Mouse (Mus musculus) activated CD4-positive, CD25-positive, alpha-beta regulatory T cell, adult 4 months (primary cell): ENCODE data around the gene Vdr. TPM values are rescaled to one million over a fixed set of nuclear protein-coding genes. Genes with fewer than 3 reads are reported as not detected.

Experiments used
- ATAC-seq: one replicate; pipeline ENCODE4 v1.8.0; 2017
- polyA plus RNA-seq, 2 experiments: library from polyadenylated mRNA; unstranded; fragments of 100-300 nt; shearing (Covaris generic); gene quantifications; one replicate each; pipeline ENCODE4 v1.2.1; 2017

Vdr gene
- polyA plus RNA-seq, 2 experiments from 2014 or later: 0.71 to 1.8 TPM

- no peak for ATAC-seq
Measured at GRCm38 (mm10) chr15:97919217-97919616, 8.8 kb upstream of the Vdr start.

DNA sequence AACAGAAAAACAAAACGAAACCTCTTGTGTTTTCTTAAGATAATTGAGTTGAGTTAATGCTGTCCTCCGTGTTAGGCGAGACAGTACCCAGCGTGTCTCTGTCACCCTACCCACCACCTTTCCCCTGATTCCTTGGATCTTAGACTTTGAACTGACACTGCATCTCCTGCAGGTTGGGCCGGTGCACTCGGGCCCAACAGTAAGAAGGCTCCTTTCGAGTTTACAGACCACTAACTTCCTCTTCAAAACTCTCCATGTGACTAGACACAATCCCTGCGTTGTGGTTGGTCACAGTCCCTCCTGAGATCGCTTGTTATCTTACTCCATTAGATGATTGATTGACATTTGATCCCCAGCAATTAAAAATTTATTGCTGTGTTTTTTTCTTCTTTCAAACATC, 7.6 kb upstream of the Vdr start:
- ATAC-seq: no peak

GRCm38 (mm10) chr15:97914331-97914747, 3.9 kb upstream of the Vdr start:
- no peak for ATAC-seq

DNA sequence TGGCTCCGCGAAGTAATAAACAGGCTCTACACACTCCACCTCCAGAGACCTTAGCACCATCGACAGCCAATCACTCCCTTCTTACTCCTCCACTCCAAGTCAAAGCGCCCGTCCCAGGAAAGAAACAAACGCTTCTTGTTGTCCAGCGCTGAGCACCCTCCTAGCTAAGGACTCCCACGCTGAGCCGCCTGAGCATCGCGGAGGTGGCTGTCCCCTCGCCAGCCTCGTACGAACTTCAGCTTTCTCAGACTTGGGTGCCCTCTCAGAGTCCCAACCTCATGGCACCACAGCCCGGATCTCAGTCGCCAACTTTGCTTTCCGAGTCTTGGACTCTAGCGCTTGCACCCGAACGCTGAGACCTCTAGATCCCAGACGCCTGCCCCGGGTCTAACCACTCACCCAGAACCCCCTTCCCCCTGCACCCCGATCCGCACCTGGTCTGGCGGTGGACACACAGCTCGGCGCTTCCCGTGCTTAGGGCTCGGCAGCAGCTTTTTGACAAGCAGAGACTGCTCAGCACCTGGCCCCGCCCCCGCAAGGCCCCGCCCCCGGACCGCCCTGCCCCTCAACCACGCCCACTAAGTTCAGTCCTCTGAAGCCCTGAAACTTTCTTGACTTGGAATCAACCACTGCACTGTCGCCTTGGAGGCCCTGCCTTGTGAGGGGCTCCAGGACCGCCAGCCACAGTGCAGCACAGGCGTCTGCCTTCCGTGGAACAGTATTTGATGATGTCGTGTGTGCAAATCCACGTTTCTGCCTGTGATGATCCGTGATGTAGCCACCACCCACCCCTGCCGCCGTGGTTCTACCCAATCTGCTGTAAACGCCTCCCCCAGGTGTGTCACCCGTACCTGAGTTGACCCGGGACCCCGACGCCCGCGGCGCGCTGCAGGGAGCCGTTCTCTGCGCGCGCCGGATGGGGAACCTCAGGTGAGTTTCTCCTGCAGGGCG, 2.4 kb downstream of the Vdr start:
- ATAC-seq: peak; percentile 76

DNA sequence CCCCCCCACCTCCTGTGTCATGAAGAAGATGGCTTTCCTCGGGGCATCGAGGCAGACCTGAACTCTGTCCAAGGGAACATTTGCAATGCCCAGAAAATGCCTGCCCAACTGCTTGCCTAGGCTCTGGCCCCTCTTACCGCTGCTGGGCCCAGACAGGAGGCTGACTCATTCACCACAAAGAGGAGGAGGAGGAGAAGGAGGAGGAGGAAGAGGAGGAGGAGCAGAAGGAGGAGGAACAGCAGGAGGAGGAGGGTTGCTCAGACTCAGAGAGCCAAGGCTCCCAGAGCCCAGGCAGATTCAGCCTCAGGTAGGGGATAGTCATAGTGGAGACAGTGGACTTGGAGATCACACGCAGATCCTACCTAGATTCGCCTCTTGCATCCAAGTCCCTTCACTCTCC, 3.2 kb downstream of the Vdr start:
- no peak for ATAC-seq

DNA sequence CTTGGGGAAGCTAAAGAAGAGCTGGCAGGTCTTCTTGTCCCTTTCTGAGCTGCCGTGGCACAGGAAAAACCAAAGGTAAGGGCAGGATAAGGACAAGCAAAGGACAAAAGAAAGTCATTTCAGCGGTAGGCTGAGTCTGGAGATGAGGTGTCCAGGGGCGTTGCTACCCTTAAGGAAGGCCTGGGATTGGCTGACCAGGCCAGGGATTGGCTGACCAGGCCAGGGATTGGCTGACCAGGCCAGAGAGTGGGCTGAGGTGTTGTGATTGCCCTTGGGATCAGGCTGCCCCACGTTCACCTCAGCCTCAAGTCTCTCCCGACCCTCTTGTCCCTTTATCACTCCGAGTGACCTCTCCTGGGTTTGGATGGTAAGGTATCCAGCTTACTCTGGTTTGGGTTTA, 5.1 kb downstream of the Vdr start:
- no peak for ATAC-seq

GRCm38 (mm10) chr15:97904339-97904991, 6.0 kb downstream of the Vdr start:
- no peak for ATAC-seq

DNA sequence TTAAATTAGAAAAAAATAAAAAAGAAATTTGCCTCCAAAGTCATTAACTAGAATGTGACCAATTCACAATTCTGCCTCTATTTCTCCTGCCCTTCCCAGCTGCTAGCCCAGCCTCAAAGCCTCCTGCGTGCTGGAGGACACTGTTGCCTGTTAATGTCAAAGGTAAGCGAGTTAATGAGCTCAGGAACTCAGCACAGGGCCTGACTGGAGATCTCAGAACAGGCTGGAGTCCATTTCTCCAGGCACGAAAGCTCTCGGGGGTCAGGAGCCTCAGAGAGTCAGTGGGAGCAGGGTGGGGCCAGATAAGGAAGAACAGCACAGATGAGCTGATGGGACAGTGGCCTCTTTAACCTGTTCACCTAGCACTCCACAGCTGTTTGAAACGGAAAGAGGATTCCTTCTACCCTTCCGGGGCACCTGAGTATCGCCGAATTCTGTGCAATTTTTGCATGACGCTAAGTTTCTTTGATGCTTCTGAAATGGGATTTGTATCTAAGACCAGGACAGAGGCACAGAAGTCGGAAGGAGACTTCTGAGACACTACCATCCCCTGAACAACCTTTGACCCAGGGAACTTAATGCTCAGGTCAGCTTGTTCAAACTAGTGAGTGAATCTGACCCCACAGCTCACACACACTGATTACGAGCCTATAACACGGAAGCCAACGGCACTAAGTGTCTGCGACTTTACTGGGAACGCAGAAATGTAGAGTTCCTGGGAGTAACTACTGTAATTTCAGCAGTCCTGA, 7.0 kb downstream of the Vdr start:
- no peak for ATAC-seq

- no peak for ATAC-seq
Measured at GRCm38 (mm10) chr15:97900991-97901390, 9.4 kb downstream of the Vdr start.

DNA sequence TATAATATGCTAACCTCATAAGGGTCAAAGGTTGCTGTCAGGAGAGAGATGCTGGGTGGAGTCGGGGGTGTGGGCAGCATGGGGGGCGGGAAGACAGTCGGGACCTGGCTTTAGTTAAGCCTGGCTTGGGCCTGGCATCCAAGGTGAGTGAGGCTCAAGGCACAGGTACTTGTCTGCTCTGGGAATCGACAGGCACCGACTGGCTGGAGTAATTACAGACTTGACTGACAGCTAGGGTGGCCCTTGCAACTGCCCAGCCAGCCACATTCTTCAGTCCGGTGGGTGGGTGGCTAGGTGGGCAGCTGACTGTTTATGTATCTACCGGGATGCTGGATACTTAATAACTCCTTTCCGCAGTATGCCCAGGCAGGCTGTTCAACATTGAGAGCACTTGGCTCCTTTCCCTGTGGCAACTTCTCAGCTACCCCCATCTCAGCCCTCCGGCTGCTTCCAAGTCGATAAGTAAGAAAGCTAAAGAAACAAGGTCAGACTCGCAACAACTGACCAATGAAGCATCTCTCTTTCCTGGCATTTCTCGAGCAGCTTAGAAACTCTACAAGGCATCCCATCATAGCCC, 10.0 kb downstream of the Vdr start:
- ATAC-seq: no peak

DNA sequence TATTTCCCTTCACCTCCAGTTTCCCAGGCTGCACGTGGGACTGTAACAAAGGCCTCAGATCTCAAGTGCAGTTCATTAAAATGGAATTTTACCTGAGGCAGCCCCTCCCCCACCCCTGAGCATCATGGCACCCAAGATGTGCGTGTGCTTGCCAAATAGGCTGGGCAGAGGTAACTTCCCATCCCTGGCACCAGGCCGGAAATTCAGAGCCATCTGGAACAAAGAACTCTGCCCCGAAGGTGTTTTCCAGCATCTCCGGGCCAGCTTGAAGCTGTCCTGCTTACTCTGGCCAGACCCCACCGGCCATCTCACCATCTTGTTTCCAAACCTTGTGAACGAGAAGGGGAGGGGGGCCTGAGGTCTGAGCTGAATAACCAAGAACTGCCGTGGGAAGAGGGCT, 10.7 kb downstream of the Vdr start:
- no peak for ATAC-seq

DNA sequence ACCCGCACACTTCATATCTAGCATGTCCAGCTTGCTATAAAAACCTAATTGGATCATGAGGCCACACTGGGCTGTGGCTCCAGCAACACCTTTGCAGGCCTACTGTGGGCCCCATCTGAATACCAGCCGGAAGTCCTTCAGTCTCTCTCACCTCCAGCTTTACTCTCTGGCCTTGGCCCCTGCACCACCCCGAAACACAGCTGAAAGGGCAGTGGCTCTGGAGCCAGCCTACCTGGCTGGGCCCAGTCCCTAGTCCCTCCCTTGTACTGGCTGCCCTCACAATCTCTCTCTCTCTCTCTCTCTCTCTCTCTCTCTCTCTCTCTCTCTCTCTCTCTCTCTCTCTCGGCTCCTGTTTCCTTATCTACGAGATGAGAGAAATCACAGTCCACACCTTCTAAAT, 11.6 kb downstream of the Vdr start:
- no peak for ATAC-seq

DNA sequence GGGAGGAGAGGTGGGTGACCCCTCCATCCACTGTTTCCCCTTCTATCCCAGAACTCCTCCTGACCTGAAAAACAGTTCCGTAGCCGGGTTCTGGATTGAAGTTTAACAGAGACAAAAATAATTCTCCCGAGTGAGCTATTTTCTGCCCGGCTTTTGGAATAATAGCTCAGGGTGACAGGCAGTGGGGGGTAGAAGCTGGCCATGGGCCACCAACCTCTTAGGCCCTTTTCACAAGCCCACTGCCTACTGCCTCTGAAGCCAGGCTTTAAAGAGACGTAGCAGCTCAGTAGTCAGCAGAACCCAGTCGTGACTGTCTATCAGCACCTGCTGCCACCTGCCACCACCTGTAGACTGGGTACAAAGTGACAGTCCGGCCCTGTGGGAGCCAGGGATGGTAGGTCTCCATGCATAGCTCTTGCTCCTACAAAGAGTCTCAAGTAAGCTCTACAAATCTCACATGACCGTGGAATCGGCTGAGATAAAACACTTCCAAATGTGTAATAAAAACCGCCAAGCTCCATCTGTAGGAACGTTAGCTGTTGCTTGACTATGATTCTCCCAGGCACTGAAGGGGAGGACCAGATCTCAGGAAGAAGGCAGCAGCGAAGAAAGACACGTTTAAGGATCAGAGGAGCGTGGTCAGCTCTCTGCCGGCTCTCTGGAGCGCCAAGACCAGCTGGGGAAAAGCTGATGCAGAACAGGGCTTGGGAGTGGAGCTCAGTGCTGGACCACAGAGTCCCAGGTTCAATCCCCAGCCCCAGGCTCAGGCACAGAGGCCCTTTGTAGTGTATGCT, 13.4 kb downstream of the Vdr start:
- ATAC-seq: no peak

- no peak for ATAC-seq
Measured at GRCm38 (mm10) chr15:97896347-97896746, 14.1 kb downstream of the Vdr start.

DNA sequence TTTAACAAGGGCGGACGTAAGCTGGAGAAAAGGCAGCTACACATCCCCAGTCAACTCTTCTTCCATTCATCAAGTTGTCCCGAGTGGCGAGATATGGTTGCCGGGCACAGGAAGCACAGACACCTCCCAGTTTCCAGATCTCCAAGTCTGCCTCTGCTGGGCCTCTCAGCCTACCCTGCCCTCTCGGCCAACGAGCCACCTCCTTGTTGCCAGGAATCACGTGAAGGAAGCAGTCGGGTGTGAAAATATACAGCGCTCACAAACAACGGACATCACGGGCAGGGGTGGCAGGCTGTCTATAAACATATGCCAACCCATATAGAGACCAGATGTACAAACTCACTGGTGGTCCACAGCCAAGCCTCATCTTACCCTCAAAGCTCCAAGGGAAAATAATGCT, 14.6 kb downstream of the Vdr start:
- no peak for ATAC-seq

GRCm38 (mm10) chr15:97892506-97892905, 17.9 kb downstream of the Vdr start:
- no peak for ATAC-seq

DNA sequence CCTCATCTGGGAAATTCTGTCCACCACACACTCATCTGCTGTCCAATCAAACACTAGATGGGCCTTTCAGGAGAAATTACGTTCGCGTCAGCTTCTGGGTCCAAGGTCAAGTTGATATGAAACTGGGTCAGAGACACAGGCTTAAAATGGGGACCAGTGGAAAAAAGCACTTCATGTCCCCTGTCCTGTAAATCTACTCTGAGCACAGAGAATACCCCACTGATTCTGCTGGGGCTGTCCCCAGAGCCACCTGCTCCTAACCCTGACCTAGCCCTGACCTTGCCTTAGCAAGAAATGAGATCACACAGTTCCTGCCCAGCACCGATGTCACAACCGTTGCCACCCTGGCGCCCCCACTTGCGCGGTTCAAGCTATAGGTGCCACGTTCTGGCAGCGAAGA, 20.0 kb downstream of the Vdr start:
- no peak for ATAC-seq

DNA sequence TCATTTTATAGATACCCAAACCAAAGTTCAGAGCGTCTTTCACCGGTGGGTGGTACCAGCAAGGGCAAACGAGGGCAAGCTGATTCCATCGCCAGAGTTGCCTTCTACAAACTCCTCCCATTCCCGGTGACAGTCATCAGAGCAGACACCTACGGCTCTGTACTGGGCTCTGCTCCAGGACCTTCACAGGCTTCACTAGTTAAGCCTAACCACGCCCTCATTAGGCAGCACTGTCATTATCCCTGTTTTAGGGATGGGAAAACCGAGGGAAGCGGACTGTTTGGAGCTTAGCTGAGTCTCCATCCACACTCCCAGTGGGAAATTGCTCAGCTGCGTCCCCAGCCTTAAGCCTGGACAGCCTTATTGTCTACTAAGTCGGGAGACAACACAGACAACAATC, 20.4 kb downstream of the Vdr start:
- ATAC-seq: no peak

- ATAC-seq: no peak
Measured at GRCm38 (mm10) chr15:97887541-97888016, 22.9 kb downstream of the Vdr start.

DNA sequence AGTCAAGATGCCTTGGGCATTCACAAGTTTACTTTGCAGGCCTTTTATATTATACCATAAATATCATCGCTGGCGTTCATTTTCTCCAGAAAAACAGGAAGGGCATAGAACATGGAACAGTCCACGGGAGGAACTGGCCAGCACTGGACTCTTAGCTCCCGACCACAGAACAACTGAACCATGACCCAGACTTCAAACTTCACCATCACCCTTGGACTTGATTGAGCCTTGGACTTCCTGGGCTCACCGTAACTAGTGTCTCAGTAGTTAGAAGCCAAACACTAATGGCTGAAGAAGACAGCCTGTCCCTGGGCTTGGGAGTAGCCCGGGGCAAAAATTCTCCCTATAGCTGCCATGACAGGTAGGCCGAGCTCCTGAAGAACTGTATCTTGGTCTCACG, 29.0 kb downstream of the Vdr start:
- ATAC-seq: no peak

DNA sequence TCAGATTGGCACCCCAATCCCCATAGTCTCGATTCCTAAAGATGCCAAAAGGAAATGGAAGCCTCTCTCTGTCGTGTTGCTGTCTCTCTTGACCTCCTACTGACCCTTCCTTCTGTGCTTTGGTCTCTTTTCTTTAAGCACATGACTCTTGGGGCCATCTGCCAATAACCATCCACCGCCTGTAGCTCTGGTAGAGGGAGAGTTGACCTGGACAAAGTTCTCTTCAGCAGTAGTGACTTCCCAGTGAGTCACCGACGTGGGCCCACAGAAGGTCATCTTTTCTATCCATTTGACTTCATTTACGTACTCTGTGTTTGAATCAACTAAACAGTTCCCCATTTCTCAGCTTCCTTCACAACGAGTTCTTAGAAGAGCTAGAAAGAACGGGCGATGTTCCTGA, 30.0 kb downstream of the Vdr start:
- ATAC-seq: no peak
